Mouse (Mus musculus): Measurements from ENCODE around the gene Foxd1.

Gene Foxd1

GRCm38 (mm10) chr13:98354090-98354801 lies at the start of gene Foxd1:
Gene Foxd1, plus strand, starts transcription at chr13:98354242.
- no peak for DNase-seq (ENCODE audit: low read depth)

GRCm38 (mm10) chr13:98305257-98305656 lies 48.8 kb upstream of the Foxd1 start:
- DNase-seq (ENCODE audit: low read depth): no peak

GRCm38 (mm10) chr13:98306393-98306792 lies 47.6 kb upstream of the Foxd1 start:
- DNase-seq (ENCODE audit: low read depth): no peak

- DNase-seq (ENCODE audit: low read depth): no peak
These were observed 47.1 kb upstream of the Foxd1 start for GRCm38 (mm10) chr13:98306852-98307475.

- DNase-seq (ENCODE audit: low read depth): no peak
These were observed 46.0 kb upstream of the Foxd1 start for GRCm38 (mm10) chr13:98308004-98308403.

GRCm38 (mm10) chr13:98308724-98309123 lies 45.3 kb upstream of the Foxd1 start:
- DNase-seq (ENCODE audit: low read depth): no peak

GRCm38 (mm10) chr13:98311597-98311996 lies 42.4 kb upstream of the Foxd1 start:
- no peak for DNase-seq (ENCODE audit: low read depth)

GRCm38 (mm10) chr13:98313631-98314030 lies 40.4 kb upstream of the Foxd1 start:
- DNase-seq (ENCODE audit: low read depth): no peak

GRCm38 (mm10) chr13:98315124-98315523 lies 38.9 kb upstream of the Foxd1 start:
- no peak for DNase-seq (ENCODE audit: low read depth)

GRCm38 (mm10) chr13:98316140-98316479 lies 37.9 kb upstream of the Foxd1 start:
- no peak for DNase-seq (ENCODE audit: low read depth)

GRCm38 (mm10) chr13:98316480-98317245 lies 37.4 kb upstream of the Foxd1 start, which contains the start of gene Btf3:
Gene Btf3, minus strand, starts transcription at chr13:98317006.
- peak; percentile 93 for DNase-seq (ENCODE audit: low read depth)

GRCm38 (mm10) chr13:98317246-98317677 lies 36.8 kb upstream of the Foxd1 start:
- DNase-seq (ENCODE audit: low read depth): no peak

- no peak for DNase-seq (ENCODE audit: low read depth)
These were observed 36.1 kb upstream of the Foxd1 start for GRCm38 (mm10) chr13:98317911-98318310.

GRCm38 (mm10) chr13:98325034-98325433 lies 29.0 kb upstream of the Foxd1 start:
- no peak for DNase-seq (ENCODE audit: low read depth)

GRCm38 (mm10) chr13:98332106-98332505 lies 21.9 kb upstream of the Foxd1 start:
- no peak for DNase-seq (ENCODE audit: low read depth)

- DNase-seq (ENCODE audit: low read depth): no peak
These were observed 17.8 kb upstream of the Foxd1 start for GRCm38 (mm10) chr13:98336205-98336604.

GRCm38 (mm10) chr13:98340506-98340905 lies 13.5 kb upstream of the Foxd1 start:
- DNase-seq (ENCODE audit: low read depth): no peak

- no peak for DNase-seq (ENCODE audit: low read depth)
These were observed 4.6 kb upstream of the Foxd1 start for GRCm38 (mm10) chr13:98349491-98349890.

- DNase-seq (ENCODE audit: low read depth): no peak
These were observed 2.5 kb upstream of the Foxd1 start for GRCm38 (mm10) chr13:98351527-98351926.

GRCm38 (mm10) chr13:98352381-98352975 lies 1.6 kb upstream of the Foxd1 start:
- DNase-seq (ENCODE audit: low read depth): no peak

- DNase-seq (ENCODE audit: low read depth): no peak
These were observed 343 bp upstream of the Foxd1 start for GRCm38 (mm10) chr13:98353709-98354089.

GRCm38 (mm10) chr13:98354871-98355558 lies 973 bp downstream of the Foxd1 start:
- no peak for DNase-seq (ENCODE audit: low read depth)
